Mouse (Mus musculus) heart, adult 2 months (tissue): ENCODE data around the gene Aph1c. TPM values are rescaled to one million over a fixed set of nuclear protein-coding genes. Genes with fewer than 3 reads are reported as not detected.
A peak's percentile ranks its signal among the peaks of the same experiment; 100 is the strongest.

ENCODE experiments used
- DNase-seq, 2 experiments: peaks; one replicate each; pipeline ENCODE4 v3.0.0; 2021
- H3K27ac ChIP-seq: fragments of 200-600 bp; 2 replicates; pipeline ENCODE4 v1.8.1; 2022
- H3K27me3 ChIP-seq: fragments of 200-500 bp; 2 replicates; pipeline ENCODE4 v1.6.1; 2012; ENCODE audit warnings: mild to moderate bottlenecking, low read length, inconsistent platforms, mixed read lengths; ENCODE audit not compliant: control insufficient read depth, insufficient read depth
- H3K36me3 ChIP-seq: fragments of 200-500 bp; 2 replicates; pipeline ENCODE4 v1.6.1; 2012; ENCODE audit warnings: low read length, inconsistent platforms; ENCODE audit not compliant: control insufficient read depth, insufficient read depth
- H3K4me1 ChIP-seq: fragments of 200-500 bp; 2 replicates; pipeline ENCODE4 v1.6.1; 2011; ENCODE audit warnings: low read length; ENCODE audit not compliant: control insufficient read depth, insufficient read depth
- H3K4me3 ChIP-seq: fragments of 200-600 bp; 2 replicates; pipeline ENCODE4 v1.8.1; 2022
- H3K79me2 ChIP-seq: fragments of 200-500 bp; replicated peaks from 2 replicates; pipeline ENCODE4 v1.6.1; 2012; ENCODE audit warnings: mild to moderate bottlenecking, inconsistent platforms, low read length, moderate library complexity, mixed read lengths; ENCODE audit not compliant: control insufficient read depth, insufficient read depth
- H3K9ac ChIP-seq: fragments of 200-500 bp; 2 replicates; pipeline ENCODE4 v1.6.1; 2012; ENCODE audit warnings: low read depth, mild to moderate bottlenecking, control low read depth, inconsistent platforms, low read length, mixed read lengths
- CTCF ChIP-seq: fragments of 200-600 bp; IDR thresholded peaks from 2 replicates; pipeline ENCODE4 v1.8.1; 2022; ENCODE audit warnings: antibody characterized with exemption, mild to moderate bottlenecking, moderate library complexity
- EP300 ChIP-seq: fragments of 200-500 bp; IDR thresholded peaks from 2 replicates; pipeline ENCODE4 v1.6.1; 2011; ENCODE audit warnings: low read depth, low read length, control low read depth; ENCODE audit not compliant: insufficient read depth
- POLR2A ChIP-seq: fragments of 200-500 bp; IDR thresholded peaks from 2 replicates; pipeline ENCODE4 v1.6.1; 2011; ENCODE audit warnings: mild to moderate bottlenecking, low read depth, low read length, control low read depth; ENCODE audit not compliant: insufficient read depth
- WGBS: fragments of 180-500 bp; shearing (Covaris S2); methylation state at CpG from one replicate; pipeline ENCODE4 v1.1.7; 2018; 5-methylcytosine and 5-hydroxymethylcytosine counted together
- intact Hi-C: fragments of 180-260 bp; cut with DNase I; formaldehyde crosslinking; loops from one replicate; pipeline ENCODE4 v1.15.1; 2025
- long read RNA-seq: library from polyadenylated mRNA; stranded (forward); transcript quantifications from one replicate; pipeline ENCODE4 v2.0.0, GENCODE M21; 2021
- polyA plus RNA-seq: library from polyadenylated mRNA; depleted of rRNA; stranded (reverse); fragments of >200 nt; gene quantifications from 2 replicates; pipeline ENCODE4 v1.2.3, GENCODE M21; 2012; rRNA removed
- total RNA-seq, 2 experiments: library from RNA; stranded (reverse); gene quantifications; 2 replicates each; pipeline ENCODE4 v1.2.3; 2021

The Aph1c gene
- total RNA-seq (1 to 10 TPM; 1.1 to 1.2 TPM), polyA plus RNA-seq (0.43 and 2.4 TPM in 2 replicates)
- long read RNA-seq: 0 reads

- Histone ChIP-seq H3K79me2 (no peaks in the 10 kb centered on the region), H3K4me1 (peaks cover 2% of the 10 kb centered on the region), H3K36me3 (no peaks in the 10 kb centered on the region), H3K9ac (peak within 1 kb of the TSS; percentile 58), H3K4me3 (peak within 1 kb of the TSS; percentile 86), H3K27ac (peak within 1 kb of the TSS; percentile 59), H3K27me3 (no peaks in the 10 kb centered on the region)
- TF ChIP-seq CTCF (no peak), POLR2A (peak; percentile 68)
- under 1% methylated on average over 58 of the region's 58 CpGs for WGBS
- DNase-seq: peak; percentile 97 to 99
- intact Hi-C loops: loop anchor here (2.0 to 5.0 kb wide), 3 partner anchors 40 to 103 kb away; partner anchors contain the start of genes Aph1b and Rab8b
Measured at GRCm38 (mm10) chr9:66834318-66835096, at the start of gene Aph1c. Aph1c (minus strand) TSS chr9:66834726.

DNA sequence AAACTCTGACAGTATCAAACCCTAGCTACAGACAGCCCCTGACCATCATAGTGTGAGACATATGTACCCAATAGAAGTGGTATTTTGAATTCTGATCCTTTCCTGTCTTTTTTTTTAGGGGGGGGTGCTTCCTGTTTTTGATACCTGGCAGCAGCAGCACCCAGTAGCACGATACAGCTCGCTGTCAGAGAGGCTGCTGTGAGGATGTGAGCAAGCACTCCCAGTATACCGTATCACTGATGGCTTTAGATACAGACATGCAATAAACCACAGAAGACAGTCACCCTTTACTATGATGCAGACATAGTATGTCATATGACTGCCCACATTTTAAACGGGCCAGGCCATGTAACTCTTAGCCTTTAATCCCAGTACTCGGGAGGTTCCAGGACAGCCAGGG lies 49.0 kb upstream of the Aph1c start:
- no peak for DNase-seq
- TF ChIP-seq EP300 (no peak), POLR2A (no peak), CTCF (no peak)
- intact Hi-C loops: no loop called here
- Histone ChIP-seq H3K27me3 (no peaks in the 10 kb centered on the region), H3K4me1 (peaks cover 5% of the 10 kb centered on the region), H3K9ac (no peak overlapping the region), H3K27ac (no peak overlapping the region), H3K36me3 (peaks cover 4% of the 10 kb centered on the region), H3K4me3 (no peak overlapping the region), H3K79me2 (peaks cover 2% of the 10 kb centered on the region)
- 71% methylated on average over 5 of the region's 5 CpGs for WGBS

- H3K4me1 ChIP-seq: peaks cover 5% of the 10 kb centered on the region
- H3K9ac ChIP-seq: no peak overlapping the region
- DNase-seq: peak in 1 of 2 experiments; percentile 32
- peaks cover 2% of the 10 kb centered on the region for H3K36me3 ChIP-seq
- WGBS: 50% methylated on average over 8 of the region's 8 CpGs
- H3K4me3 ChIP-seq: no peak overlapping the region
- H3K27ac ChIP-seq: no peak overlapping the region; the same call in 1 of the 2 replicates
- intact Hi-C loops: no loop called here
- peaks cover 2% of the 10 kb centered on the region for H3K79me2 ChIP-seq
- TF ChIP-seq EP300: no peak
- no peaks in the 10 kb centered on the region for H3K27me3 ChIP-seq
Measured at GRCm38 (mm10) chr9:66882406-66882821, 47.9 kb upstream of the Aph1c start.

- Histone ChIP-seq H3K79me2 (peaks cover 2% of the 10 kb centered on the region), H3K9ac (no peak overlapping the region), H3K27ac (no peak overlapping the region; the same call in 1 of the 2 replicates), H3K27me3 (no peaks in the 10 kb centered on the region), H3K4me3 (no peak overlapping the region), H3K4me1 (peaks cover 5% of the 10 kb centered on the region), H3K36me3 (peaks cover 2% of the 10 kb centered on the region)
- WGBS: 72% methylated on average over 3 of the region's 3 CpGs
- DNase-seq: no peak
- intact Hi-C loops: no loop called here
- TF ChIP-seq POLR2A (no peak), EP300 (no peak), CTCF (no peak)
Measured at GRCm38 (mm10) chr9:66881858-66882257, 47.3 kb upstream of the Aph1c start.

- intact Hi-C loops: no loop called here
Measured at GRCm38 (mm10) chr9:66880752-66881151, 46.2 kb upstream of the Aph1c start.

DNA sequence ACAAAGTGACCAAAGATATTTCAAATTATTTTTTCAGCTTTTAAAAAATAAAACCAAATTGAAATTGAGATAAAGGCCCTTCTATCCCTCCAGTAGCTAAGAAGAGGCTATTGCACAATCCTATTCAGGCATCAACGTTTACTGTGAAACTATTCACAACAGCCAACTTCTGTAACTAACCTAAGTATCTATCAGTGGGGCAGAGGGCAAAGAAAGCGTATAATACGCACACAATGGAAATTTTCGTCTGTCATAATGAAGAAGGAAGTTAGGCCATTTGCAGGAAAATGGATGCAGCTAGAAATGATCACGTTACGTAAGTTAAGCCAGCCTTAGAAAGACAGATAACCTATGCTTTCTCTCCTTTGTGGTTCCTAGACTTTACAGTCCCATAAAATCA lies 45.0 kb upstream of the Aph1c start:
- intact Hi-C loops: loop anchor here (5.0 kb wide), 1 partner anchor 38 kb away; the partner anchor contains the start of gene Rab8b
- 80% methylated on average over 6 of the region's 6 CpGs for WGBS
- H3K79me2 ChIP-seq: peaks cover 2% of the 10 kb centered on the region
- H3K4me1 ChIP-seq: peaks cover 5% of the 10 kb centered on the region
- H3K27ac ChIP-seq: no peak overlapping the region
- no peak overlapping the region for H3K4me3 ChIP-seq
- TF ChIP-seq POLR2A (no peak), EP300 (no peak), CTCF (no peak)
- no peak overlapping the region for H3K9ac ChIP-seq
- DNase-seq: no peak
- no peaks in the 10 kb centered on the region for H3K27me3 ChIP-seq
- H3K36me3 ChIP-seq: peaks cover 2% of the 10 kb centered on the region

More at GRCm38 (mm10) chr9:66880752-66881151, 46.2 kb upstream of the Aph1c start:
- H3K4me3 ChIP-seq: no peak overlapping the region
- TF ChIP-seq EP300 (no peak), POLR2A (no peak), CTCF (no peak)
- peaks cover 2% of the 10 kb centered on the region for H3K36me3 ChIP-seq
- no peak for DNase-seq
- WGBS: 77% methylated on average over 2 of the region's 2 CpGs
- no peak overlapping the region for H3K9ac ChIP-seq
- peaks cover 5% of the 10 kb centered on the region for H3K4me1 ChIP-seq
- H3K79me2 ChIP-seq: peaks cover 2% of the 10 kb centered on the region
- H3K27me3 ChIP-seq: no peaks in the 10 kb centered on the region
- H3K27ac ChIP-seq: no peak overlapping the region; the same call in 1 of the 2 replicates
